Mouse (Mus musculus) thymus, postnatal 0 days (tissue): Measurements from ENCODE around the gene Atat1. TPM values are rescaled to one million over a fixed set of nuclear protein-coding genes. Genes with fewer than 3 reads are reported as not detected.
"Not testable (repeated sequence)": the region's sequence is repeated elsewhere in the genome, so short reads cannot be mapped to it uniquely, and the experiment has no call there.

ENCODE experiments used
- DNase-seq: peaks from one replicate; pipeline ENCODE4 v3.0.0-alpha.2; 2015; ENCODE audit warnings: low spot score
- polyA plus RNA-seq: library from polyadenylated mRNA; unstranded; fragments of >200 nt; fragmentation: Nextera tagmentation; extraction: Ambion mirVana; gene quantifications from 2 replicates; pipeline ENCODE4 v1.2.1, GENCODE M21; 2015

Gene Atat1
- 16.4 and 17.5 TPM in 2 replicates for polyA plus RNA-seq

DNA sequence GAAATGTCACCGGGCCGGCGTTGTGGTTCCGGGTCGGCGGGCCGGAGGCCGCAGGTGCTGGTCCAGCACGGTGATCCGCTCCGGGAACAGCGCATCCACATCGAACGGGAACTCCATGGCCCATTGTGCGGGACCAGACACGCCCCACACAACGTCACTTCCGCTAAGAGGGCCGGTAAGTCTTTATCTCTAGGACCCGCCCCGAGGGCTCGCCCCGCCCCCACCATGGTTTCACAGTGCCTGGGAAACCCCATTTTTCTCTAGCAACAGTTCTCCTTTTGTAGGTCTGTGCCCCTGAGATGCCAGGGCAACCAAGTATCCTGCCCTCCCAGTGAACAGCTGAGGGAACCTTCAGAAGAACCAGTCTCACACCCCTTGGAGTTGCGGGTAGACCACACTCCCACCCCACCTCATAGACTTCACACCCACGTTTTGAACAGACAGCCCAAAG is at the start of gene Atat1:
Atat1 (minus strand) TSS at position 157 of the 451 bp plus-strand sequence.
- peak; percentile 93 for DNase-seq

DNA sequence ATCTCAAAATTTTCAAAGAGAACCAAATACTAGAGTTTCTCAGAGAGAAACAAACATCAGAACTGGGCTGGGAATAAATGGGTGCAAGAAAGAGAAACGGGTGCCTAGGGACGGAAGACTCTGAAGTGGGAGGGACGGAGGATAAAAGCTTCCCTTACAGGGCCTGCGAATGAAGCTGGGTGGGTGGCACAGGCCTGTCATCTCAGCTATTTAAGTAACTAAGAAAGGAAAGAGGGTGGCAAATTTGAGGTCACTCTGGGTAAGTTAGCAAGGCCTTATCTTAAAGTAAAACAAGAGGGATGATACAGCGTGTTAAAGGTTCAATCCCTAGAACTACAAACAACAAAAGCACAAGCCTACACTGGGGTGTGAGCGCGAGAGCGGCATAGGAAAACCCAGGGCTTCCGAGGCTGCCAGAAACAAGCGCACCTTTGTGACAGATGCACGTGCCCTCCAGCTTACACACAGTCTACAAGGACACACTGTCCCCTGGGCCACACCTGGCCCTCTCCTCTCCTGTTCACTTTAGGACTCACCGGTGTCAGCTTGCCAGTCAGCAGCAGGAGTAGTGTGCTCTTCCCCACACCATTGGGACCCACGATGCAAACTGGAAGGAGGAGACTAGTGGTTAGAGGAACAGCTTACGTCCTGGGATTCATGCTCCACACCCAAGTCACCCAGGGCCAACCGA is 48.8 kb upstream of the Atat1 start:
- no peak for DNase-seq

DNA sequence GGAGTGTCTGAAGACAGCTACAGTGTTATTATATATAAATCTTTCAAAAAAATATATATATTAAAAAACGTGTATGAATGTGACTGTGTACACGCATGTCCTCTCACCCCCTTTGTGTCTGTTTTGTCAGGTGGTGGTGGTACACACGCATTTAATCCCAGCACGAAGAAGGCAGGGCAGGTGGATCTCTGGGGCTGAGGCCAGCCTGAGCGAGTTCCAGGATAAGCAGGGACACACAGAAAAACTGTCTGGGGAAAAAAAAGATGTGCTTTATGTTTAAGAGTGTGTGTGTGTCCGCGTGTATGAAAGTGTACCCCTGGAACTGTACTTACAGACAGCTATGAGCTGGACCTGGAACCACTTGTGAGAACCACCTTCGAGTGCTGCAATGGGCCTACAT is 44.8 kb upstream of the Atat1 start:
- no peak for DNase-seq

DNA sequence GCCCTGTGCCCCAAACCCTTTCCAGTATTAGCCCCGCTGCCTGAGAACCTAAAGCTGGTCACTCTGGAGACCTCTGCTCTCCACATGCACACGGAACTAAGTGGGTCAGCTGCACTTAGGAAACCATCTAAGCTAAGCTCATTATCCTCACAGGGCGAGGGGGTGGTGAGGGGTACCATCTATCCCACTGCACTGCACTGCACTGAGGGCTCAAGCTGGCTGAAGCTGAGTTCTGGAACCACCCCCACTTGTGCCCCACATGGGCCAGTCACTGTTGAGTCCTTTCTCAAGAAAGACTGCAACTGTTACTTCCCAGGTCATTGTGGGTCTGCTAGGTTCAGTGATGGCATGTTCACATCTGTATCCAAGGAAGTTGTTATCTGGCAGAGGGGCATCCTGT is 42.7 kb upstream of the Atat1 start:
- DNase-seq = not testable (repeated sequence)

DNA sequence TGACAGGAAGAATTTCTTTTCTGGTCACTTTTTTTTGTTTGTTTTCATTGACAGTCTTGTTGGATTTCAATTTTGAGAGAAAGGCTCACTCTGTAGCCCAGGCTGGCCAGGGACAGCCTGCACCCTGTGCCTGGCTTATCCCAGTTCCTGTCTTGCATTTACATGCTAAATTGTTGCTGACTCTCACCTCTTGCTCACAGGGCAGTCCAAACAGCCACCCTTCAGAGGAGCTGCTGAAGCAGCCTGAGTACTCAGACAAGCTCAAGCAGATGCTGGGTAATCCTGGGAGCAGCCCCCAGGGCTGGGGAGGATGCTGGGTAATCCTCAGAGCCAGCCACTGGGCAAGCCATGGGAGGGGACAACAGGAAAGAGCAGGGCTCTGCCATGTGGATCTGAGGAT is 41.1 kb upstream of the Atat1 start:
- DNase-seq = not testable (repeated sequence)

DNA sequence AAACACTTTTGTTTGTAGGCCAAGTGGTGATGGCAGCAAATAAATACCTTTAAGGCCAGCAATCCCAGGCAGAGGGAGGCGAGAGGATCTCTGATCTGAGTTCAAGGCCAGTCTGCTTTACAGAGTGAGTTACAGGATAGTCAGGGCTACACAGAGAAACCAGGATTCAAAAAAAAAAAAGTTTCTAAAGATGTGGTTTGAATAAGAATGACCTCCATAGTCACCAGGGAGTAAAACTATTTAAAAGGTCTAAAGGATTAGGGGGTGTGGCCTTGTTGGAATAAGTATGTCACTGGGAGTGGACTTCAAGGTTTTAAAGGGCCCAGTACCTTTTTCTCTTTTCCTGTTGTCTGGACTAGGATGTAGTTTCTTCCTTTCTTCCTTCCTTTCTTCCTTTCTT is 30.1 kb upstream of the Atat1 start:
- DNase-seq = no peak

DNA sequence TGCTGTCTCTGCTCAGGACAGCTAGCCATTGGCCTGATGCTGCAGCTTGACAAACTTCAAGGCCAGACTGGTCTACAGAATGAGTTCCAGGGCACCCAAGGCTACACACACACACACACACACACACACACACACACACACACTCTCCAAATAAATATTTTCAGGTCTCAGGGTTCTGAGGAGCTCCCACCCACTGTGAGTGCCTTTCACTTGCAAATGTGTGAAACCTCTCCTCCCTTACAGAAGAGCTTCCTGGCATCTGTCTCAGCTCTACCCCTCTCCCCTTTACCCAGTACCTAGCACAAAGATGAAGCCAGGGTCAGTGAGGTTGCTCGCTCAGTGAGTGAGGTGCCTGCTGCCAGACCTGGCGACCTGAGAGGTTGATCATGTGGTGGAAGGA is 29.2 kb upstream of the Atat1 start:
- no peak for DNase-seq

DNA sequence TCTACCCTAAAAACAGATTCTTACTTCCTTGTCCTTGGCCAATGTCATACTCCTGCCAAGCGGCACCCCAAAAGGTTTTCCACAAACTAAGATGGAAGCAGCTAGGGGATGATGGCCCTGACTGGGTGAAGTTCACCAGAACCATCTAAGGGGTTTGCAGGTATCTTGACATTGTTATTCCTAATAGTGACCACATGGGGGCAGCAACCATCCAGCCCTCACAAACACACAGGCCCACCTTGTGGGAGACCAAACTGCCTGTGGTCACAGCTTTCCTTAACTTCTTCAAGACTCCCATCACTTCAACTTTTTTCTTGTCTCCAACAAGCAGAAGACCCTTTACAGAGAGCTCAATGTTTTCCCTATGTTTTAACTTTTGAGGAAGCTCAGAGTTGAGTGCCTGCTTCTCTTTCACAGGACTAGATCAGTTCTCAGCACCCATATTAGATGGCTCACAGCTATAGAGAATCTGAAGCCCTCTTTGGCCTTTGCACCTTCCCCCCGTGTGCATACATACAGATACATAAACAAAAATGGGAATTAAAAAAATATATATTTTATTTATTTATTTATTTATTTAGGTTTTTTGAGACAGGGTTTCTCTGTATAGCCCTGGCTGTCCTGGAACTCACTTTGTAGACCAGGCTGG is 27.9 kb upstream of the Atat1 start:
- DNase-seq = peak; percentile 75

DNA sequence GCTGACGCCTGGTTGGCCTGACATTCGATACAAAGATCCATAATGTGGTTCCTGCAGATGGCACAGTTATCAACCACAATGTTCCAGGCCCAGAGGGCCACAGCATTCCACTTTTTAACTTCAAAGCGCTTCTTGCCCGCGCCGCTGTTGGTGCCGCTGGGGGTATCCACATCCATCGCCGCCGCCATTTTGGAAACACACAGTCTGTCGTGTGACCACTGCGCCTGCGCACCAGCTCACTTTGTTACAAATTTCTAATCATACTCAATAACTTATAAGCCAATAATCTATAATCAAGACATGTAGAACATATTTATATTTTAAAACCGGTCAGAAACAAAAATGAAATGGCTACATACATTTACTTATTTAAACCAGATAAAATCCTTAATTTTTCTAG is 25.9 kb upstream of the Atat1 start:
- not testable (repeated sequence) for DNase-seq

DNA sequence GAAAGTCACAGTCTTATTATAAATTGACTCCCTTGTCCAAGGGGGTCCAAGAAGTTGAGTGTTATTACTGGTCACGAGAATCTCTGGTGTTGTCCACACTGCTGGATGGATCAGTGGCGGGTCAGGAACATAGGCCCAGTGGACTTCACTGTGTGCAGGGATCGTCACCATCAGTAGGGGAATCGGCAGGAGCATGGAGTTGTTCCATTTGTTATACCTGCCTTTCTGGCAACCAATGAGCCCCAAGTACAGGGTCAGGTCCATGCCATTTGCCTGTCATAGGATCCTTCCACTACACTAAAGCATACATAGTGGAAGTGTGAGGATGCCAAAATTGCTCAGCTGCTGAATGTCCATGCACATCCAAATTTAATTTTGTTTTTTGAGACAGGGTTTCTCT is 22.7 kb upstream of the Atat1 start:
- DNase-seq = no peak

DNA sequence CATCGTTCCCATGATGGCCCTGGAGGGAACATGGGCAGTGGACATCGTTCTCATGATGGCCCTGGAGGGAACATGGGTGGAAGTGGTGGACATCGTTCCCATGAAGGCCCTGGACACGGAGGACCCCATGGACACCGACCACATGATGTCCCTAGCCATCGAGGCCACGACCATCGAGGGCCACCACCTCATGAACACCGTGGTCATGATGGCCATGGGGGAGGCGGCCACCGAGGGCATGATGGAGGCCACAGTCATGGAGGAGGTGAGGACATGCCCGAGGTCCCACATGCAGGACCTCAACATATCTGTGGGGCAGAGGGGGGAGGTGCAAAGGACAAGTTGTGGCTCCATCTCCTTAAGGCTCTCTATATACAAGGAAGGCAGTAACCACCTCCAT is 20.8 kb upstream of the Atat1 start:
- no peak for DNase-seq

DNA sequence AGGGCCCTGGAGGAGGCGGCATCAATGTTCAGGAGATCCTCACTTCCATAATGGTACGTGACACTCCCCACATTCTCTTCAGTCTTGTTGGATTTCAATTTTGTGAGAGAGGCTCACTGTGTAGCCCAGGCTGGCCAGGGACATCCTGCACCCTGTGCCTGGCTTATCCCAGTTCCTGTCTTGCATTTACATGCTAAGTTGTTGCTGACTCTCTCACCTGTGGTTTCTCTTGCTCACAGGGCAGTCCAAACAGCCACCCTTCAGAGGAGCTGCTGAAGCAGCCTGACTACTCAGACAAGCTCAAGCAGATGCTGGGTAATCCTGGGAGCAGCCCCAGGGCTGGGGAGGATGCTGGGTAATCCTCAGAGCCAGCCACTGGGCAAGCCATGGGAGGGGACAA is 19.7 kb upstream of the Atat1 start:
- DNase-seq = no peak

DNA sequence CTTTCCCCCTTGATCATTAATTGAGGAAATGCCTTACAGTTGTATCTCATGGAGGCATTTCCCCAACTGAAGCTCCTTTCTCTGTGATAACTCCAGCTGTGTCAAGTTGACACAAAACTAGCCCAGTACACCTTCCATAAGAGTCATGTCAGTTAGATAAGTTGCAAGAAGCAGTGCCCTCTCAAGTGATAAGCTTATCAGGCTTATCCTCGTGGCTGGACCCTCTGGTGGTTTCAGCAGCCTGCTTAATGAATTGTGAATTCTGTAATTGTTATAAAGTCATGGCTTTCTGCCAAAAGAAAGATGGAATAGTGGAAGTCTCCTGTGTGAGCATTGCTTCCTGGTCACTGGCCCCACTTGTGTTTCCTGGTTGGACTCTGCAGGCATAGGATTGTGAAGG is 17.6 kb upstream of the Atat1 start:
- DNase-seq = no peak

DNA sequence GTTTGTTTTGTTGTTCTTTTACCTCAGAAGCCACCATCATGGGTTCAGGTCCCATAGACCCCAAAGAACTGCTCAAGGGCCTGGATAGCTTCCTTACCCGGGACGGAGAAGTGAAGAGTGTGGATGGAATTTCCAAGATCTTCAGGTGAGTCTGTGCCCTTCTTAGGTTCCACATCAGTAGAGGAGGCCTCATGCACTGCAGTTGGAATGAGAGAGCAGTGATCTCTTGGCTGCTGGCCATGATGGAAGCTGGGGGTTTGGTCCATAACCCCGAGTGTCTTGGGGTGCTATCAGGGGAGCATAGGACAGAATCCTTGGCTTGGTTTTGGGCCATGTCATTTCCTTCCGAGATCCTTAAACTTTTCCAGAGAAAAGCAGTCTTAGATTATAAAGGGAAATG is 13.4 kb upstream of the Atat1 start:
- DNase-seq = no peak

DNA sequence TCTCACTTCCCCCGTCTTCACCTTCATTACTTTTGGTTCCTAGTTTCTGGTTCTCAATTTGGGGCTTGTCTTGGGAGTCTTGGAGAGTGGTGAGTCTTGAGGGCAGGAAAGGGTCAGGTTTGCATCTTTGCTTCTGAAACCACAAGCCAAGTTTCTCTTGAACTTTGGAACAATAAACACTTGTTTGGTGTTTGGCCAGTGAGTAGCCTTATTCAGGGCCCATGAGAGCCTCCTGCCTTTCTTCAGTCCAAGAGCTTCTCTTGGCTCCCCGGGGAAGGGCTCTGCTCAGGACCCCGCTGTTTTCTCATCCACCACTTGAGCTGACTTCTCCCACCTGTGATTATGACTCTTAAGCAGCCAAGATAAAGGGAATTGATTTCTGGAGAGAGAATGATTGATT is 12.7 kb upstream of the Atat1 start:
- DNase-seq = no peak

DNA sequence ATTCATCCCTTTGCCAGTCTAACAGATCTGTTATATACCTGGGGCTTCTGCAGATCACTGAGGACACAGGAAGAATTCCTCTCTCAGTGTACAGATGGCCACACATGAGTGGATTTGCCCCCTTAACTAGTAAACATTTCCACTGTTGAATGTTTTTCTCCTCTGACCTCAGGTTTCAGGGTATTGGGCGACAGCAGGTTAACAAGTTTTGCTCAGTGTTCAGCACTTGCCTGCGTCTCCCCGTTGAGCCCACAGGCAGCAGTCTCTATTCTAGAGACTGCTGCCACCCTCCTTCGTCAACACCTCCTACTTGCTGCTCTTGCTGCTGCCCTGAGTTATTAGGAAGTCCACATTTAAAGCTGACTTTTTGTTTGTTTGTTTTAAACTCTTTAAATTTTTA is 11.8 kb upstream of the Atat1 start:
- no peak for DNase-seq

DNA sequence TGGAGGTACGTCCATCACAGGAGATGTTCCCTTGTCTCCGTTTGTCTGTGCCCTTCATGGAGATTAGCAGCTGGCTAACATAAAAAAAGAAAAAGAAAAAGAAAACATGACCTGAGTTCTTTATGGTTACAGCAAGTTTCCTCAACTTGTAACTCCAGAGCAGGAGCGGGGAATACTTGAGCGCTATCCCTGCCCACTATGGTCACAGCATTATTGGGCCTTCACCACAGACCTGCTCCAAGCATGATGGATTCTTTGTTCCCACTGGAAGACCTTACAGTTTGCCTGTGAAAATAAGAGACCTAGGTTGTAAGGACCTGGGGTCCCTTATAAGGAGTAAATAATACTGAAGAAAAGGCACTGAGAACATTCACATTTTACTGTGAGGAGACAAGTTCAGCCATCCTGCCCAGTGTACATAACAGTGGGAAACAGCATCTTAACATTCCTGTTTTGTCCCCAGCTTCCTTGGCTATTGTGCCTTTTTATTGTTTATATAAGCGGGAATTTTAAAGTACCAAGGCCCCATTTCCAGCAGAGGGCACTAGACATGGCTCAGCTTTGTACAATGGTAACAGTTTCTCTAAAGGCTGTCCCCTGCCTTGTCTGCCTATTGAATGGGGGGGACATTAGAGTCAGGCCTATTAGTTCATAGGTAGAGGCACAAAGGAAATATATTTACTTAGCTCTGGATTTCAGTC is 11.1 kb upstream of the Atat1 start:
- peak; percentile 46 for DNase-seq

DNA sequence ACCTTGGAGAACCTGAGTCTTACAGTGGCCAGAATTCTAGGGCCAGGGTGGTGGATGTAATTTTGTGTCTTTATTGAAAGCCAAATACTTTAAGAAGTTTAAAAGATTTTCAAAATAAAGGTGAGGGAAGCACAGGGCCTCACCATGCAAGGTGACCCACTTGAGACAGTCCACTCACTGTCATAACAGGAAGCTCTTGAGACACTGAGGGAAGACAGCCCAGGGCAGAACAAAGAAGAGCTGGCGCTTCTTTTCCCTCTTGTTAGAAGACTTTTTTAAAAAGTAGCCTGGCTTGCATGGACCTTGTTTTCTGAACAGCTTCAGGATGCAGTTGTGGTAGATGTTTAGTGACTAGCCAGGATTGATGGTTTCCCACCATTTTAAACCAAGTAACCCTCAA is 10.5 kb upstream of the Atat1 start:
- no peak for DNase-seq

DNA sequence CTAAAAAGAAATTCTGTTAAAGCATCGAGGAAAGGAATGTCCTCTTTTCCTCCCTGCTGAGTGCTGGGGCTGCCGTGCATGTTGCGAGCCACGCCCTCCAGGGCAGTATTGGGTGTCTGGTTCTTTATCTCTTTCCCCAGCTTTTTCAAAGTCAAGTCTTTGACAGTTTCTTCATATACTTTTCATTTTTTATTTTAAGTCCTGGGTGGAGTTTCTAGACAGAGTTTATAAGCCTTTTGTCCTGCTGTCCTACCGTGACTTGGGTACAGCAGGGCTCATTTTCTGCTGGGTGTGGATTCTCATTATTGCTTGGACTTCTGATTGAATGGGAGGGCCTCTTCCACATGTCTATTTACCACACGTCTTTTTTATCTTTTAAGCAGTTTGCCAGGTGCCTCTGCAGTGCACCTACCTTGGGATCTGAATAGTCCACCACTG is 10.0 kb upstream of the Atat1 start:
- DNase-seq = no peak

DNA sequence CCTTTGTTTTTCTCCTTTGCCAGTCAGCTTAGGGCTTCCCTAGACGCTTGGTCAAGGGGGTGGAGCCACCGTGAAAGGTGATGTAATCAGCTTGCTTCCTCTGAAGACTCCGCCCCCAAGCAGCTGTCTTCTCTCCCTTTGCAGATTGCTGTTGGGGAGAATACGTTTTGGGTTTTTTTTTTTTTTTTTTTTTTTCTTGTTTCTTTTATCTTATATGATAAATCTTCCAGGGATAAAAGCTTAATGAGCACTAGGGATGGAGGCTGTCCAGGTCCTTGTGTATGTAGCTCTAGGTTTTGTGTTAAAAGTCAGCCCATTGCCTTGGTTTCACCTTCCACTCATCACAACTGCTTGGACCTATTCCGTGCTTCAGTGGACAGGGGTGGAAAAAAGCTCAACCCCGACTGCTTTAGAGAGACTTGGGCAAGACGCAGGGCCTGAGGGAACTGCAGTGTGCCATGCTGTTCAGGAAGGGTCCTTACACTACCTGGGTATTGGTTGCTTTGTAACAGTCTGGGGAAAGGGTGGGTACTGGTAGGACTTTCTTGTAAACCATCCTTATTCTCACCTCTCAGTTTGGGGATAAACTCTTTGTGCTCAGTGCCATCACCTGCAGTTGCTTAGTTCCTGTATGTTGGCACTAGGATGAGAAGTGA is 9.3 kb upstream of the Atat1 start:
- peak; percentile 98 for DNase-seq

DNA sequence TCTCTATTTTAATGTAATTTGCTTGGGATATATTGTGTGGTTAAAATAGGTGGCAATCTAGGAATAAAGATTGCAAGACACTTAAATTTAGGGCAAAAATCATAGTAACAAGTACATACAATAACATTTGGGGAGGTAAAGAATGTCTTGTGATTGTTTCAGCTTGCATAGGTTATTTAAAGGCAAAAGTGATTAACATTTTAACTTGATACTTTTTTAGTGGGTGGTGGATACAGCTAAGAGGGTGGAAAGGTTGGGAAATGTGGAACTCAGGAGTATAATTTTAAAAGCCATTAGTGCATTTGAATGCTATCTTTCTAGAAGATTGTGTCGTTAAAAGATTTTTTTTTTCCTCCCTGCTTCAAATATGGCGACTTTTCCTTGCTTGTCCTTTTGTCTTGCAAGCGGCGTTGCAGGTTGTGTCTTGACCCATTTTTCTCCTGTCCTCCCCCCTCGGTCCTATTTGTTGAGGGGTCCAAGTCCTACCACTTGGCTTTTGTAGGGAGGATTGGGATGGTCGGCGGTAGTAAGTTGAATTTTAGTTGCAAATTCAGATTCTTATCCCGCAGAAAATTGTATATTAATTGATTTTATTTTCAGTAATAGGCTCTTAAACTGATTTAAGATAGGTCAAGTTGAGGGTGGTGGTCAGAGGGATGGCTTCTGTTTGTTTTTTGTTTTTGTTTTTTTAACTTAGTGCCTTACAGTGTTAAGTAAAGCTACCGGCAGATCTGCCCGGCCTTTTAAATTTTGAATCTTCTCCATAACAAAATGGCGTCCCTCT is 8.6 kb upstream of the Atat1 start:
- DNase-seq = peak; percentile 64
